In genomic region chr8:126567674-126568073, GRCm38 (mm10) we compare ENCODE assay signal across 10 mouse cellular contexts. TPM values are rescaled to one million over a fixed set of nuclear protein-coding genes. Genes with fewer than 3 reads are reported as not detected.
DNase-seq lines count a peak whose midpoint lies in the region; ATAC-seq and TF ChIP-seq lines count a peak whose summit lies in the region.
"Had no signal": no experiment of that assay in that cellular context is flagged by ENCODE, and none has a peak within 500 bp of the region (broad histone marks: within the 10 kb centered on the region; RNA-seq: fewer than 3 reads in every experiment).

No protein-coding gene starts in this region.

- no peak overlapping the region for H3K9ac ChIP-seq in hindbrain, embryonic 12.5 days
- H3K9ac ChIP-seq in hindbrain, embryonic 14.5 days = no peak overlapping the region
- no peak overlapping the region for H3K9ac ChIP-seq in embryonic facial prominence, embryonic 13.5 days
- H3K9ac ChIP-seq: midbrain, embryonic 12.5 days had no signal

- ATAC-seq in hindbrain, embryonic 12.5 days (ENCODE audit: low FRiP score) = no peak
- no peak for ATAC-seq in hindbrain, embryonic 14.5 days (ENCODE audit: low FRiP score)
- no peak for ATAC-seq in embryonic facial prominence, embryonic 13.5 days (ENCODE audit: insufficient number of reproducible peaks, insufficient read depth, low FRiP score, low TSS enrichment, low read depth)
- ATAC-seq in megakaryocyte-erythroid progenitor cell, adult 5-6 weeks (replicated peaks; ENCODE audit: low FRiP score, low TSS enrichment, poor library complexity, severe bottlenecking) = no peak

- H3K79me2 ChIP-seq in C2C12 (ENCODE audit: control insufficient read depth, insufficient read depth) = no peaks in the 10 kb centered on the region

- no peak for DNase-seq in hindbrain, embryonic 14.5 days (ENCODE audit: low spot score)
- peak; percentile 25 to 52 for DNase-seq in heart, postnatal 14 days
- DNase-seq in c-Kit-positive CD71-positive TER-119-positive erythroid progenitor cells, embryonic 14.5 days (ENCODE audit: low spot score) = no peak
- no peak for DNase-seq in spleen, postnatal 10 days (ENCODE audit: low spot score in 2 of 2)

- H3K27ac ChIP-seq in hindbrain, embryonic 12.5 days = peak overlapping the region; percentile 82; the same call in 1 of the 2 replicates
- H3K27ac ChIP-seq in hindbrain, embryonic 14.5 days = no peak overlapping the region; the same call in 1 of the 2 replicates
- H3K27ac ChIP-seq in embryonic facial prominence, embryonic 13.5 days = peak overlapping the region; percentile 87

- no peak overlapping the region for H3ac ChIP-seq in C2C12 (ENCODE audit: control insufficient read depth, insufficient read length, low read depth)

- 64% methylated on average over 2 of the region's 2 CpGs for WGBS in hindbrain, embryonic 12.5 days
- WGBS in hindbrain, embryonic 14.5 days = 52% methylated on average over 2 of the region's 2 CpGs
- WGBS in embryonic facial prominence, embryonic 13.5 days = 40% methylated on average over 2 of the region's 2 CpGs

- no peak for TF ChIP-seq CTCF in C2C12 (IDR thresholded peaks at IDR 0.05; ENCODE audit: control insufficient read depth, insufficient read depth, insufficient read length)

- no peaks in the 10 kb centered on the region for H3K79me3 ChIP-seq in C2C12 (ENCODE audit: low read depth)

- H3K9me3 ChIP-seq in hindbrain, embryonic 12.5 days (replicated peaks) = no peaks in the 10 kb centered on the region
- H3K9me3 ChIP-seq in hindbrain, embryonic 14.5 days (ENCODE audit: control insufficient read depth, low read length) = no peaks in the 10 kb centered on the region
- no peaks in the 10 kb centered on the region for H3K9me3 ChIP-seq in embryonic facial prominence, embryonic 13.5 days
- H3K9me3 ChIP-seq: G1E; midbrain, embryonic 12.5 days had no signal

- no peak overlapping the region for H3K4me2 ChIP-seq in hindbrain, embryonic 12.5 days (replicated peaks)
- no peak overlapping the region for H3K4me2 ChIP-seq in hindbrain, embryonic 14.5 days (replicated peaks)
- H3K4me2 ChIP-seq in embryonic facial prominence, embryonic 13.5 days = no peak overlapping the region

- peaks cover 42% of the 10 kb centered on the region for H3K4me1 ChIP-seq in hindbrain, embryonic 12.5 days
- peaks cover 36% of the 10 kb centered on the region for H3K4me1 ChIP-seq in hindbrain, embryonic 14.5 days (replicated peaks; ENCODE audit: control insufficient read depth, insufficient read depth, low read length)
- H3K4me1 ChIP-seq in embryonic facial prominence, embryonic 13.5 days = peaks cover 43% of the 10 kb centered on the region

- H3K4me3 ChIP-seq in hindbrain, embryonic 12.5 days = no peak overlapping the region
- H3K4me3 ChIP-seq in hindbrain, embryonic 14.5 days (replicated peaks; ENCODE audit: low read length) = no peak overlapping the region
- no peak overlapping the region for H3K4me3 ChIP-seq in C2C12 (ENCODE audit: insufficient read depth, poor library complexity, severe bottlenecking)
- no peak overlapping the region for H3K4me3 ChIP-seq in embryonic facial prominence, embryonic 13.5 days
- H3K4me3 ChIP-seq: midbrain, embryonic 12.5 days had no signal

- H3K27me3 ChIP-seq in hindbrain, embryonic 12.5 days = no peaks in the 10 kb centered on the region
- no peaks in the 10 kb centered on the region for H3K27me3 ChIP-seq in hindbrain, embryonic 14.5 days (ENCODE audit: control insufficient read depth, insufficient read depth, low read length)
- no peaks in the 10 kb centered on the region for H3K27me3 ChIP-seq in C2C12 (ENCODE audit: control insufficient read depth, insufficient read depth, insufficient read length)
- H3K27me3 ChIP-seq in embryonic facial prominence, embryonic 13.5 days = no peaks in the 10 kb centered on the region
- H3K27me3 ChIP-seq: midbrain, embryonic 12.5 days had no signal

- H3K36me3 ChIP-seq in hindbrain, embryonic 12.5 days = no peaks in the 10 kb centered on the region
- H3K36me3 ChIP-seq in hindbrain, embryonic 14.5 days (replicated peaks; ENCODE audit: control insufficient read depth, insufficient read depth) = no peaks in the 10 kb centered on the region
- H3K36me3 ChIP-seq in C2C12 (ENCODE audit: control insufficient read depth, insufficient read depth) = no peaks in the 10 kb centered on the region
- H3K36me3 ChIP-seq in embryonic facial prominence, embryonic 13.5 days = no peaks in the 10 kb centered on the region
- H3K36me3 ChIP-seq: G1E; midbrain, embryonic 12.5 days had no signal

- intact Hi-C loops in heart, postnatal 14 days (cut with DNase I) = loop anchor here (2.0 to 5.0 kb wide), 2 partner anchors 61 to 70 kb away; no protein-coding TSS in a partner anchor

TF ChIP-seq in C2C12, 6 proteins besides CTCF, POLR2A, EP300 and RAD21:
- no peak for TF ChIP-seq FOSL1 (IDR thresholded peaks at IDR 0.05; ENCODE audit: insufficient read depth, low read length, poor library complexity, severe bottlenecking)
- peak; percentile 79 for TF ChIP-seq USF1 (IDR thresholded peaks at IDR 0.05; ENCODE audit: low read depth)
- TF ChIP-seq MYOD1 (IDR thresholded peaks at IDR 0.05; ENCODE audit: control insufficient read depth, insufficient read length, low read depth) = peak; percentile 21
TF ChIP-seq in C2C12: peak in this region for 2.

RNA-seq across cellular contexts. Expression of gene Irf2bp2, which starts 26.1 kb away (rescaled TPM):
- 8.8 and 9.6 TPM in 2 replicates for polyA plus RNA-seq in hindbrain, embryonic 12.5 days (2016; fragmentation: Nextera tagmentation; extraction: Ambion mirVana)
- 7.2 and 7.4 TPM in 2 replicates for polyA plus RNA-seq in hindbrain, embryonic 14.5 days (2014; fragmentation: Nextera tagmentation; extraction: Ambion mirVana)
- 20.9 TPM for polyA plus RNA-seq in C2C12 (2012; fragmentation: generic; extraction: Trizol)
- polyA plus RNA-seq in embryonic facial prominence, embryonic 13.5 days (2015; fragmentation: Nextera tagmentation; extraction: Ambion mirVana) = 11.1 and 13.5 TPM in 2 replicates
- total RNA-seq in heart, postnatal 14 days (2021) = 100 to 1,000 TPM; 124 to 140 TPM
- 45.8 and 54.3 TPM in 2 replicates for total RNA-seq in megakaryocyte-erythroid progenitor cell, adult 5-6 weeks (2014; fragmentation: Nextera tagmentation)
- 44.1 and 56.8 TPM in 2 replicates for total RNA-seq in megakaryocyte-erythroid progenitor cell, adult 5-6 weeks (2017)

Comparison
In these comparisons a context has a peak if more than half of its experiments do, and no peak if none do; other contexts are left out.
1. DNase-seq: peak in heart, postnatal 14 days (2 of 2); none in hindbrain, embryonic 14.5 days (single experiment), c-Kit-positive CD71-positive TER-119-positive erythroid progenitor cells, embryonic 14.5 days (single experiment) and spleen, postnatal 10 days (0 of 2).